Mouse (Mus musculus): Measurements from ENCODE around the gene Scamp4.
"Not testable (repeated sequence)": the region's sequence is repeated elsewhere in the genome, so short reads cannot be mapped to it uniquely, and the experiment has no call there.

Gene Scamp4

DNA sequence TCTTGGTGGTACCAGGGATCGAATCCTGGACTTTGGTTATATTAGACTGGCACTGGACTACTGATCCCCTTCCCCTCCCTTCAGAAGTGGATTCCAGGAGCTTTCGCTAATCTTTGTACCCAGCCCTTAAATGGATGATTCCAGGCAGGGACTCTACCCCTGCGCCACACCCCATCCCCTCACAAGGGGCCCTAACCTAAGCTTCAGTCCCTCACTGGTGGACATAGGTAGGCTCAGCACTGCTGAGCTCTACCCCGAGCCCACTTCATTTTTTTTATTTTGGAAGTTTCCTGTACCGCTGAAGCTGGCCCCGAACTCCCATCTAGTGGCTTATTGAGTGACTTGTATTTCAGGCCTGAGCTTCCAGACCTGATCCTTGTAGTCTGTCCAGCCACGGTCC, 692 bp downstream of the Scamp4 start:
- Histone ChIP-seq H3K27me3 (ENCODE audit: insufficient read depth, low read length) (no peaks in the 10 kb centered on the region), H3K36me3 (ENCODE audit: insufficient read depth, low read length) (peaks cover 31% of the 10 kb centered on the region), H3K9me3 (ENCODE audit: low read length) (no peaks in the 10 kb centered on the region), H3K4me3 (replicated peaks; ENCODE audit: low read length) (peak overlapping the region; percentile 92), H3K4me1 (replicated peaks; ENCODE audit: low read depth, low read length) (peaks cover 65% of the 10 kb centered on the region)
- TF ChIP-seq CTCF (conservative IDR thresholded peaks at IDR 0.05; ENCODE audit: low read length) (no peak), NANOG (IDR thresholded peaks at IDR 0.05; ENCODE audit: borderline replicate concordance, low read length) (no peak), POU5F1 (IDR thresholded peaks at IDR 0.05; ENCODE audit: borderline replicate concordance, low read length) (no peak)

GRCm38 (mm10) chr10:80604001-80604509, 1.4 kb downstream of the Scamp4 start:
- TF ChIP-seq POU5F1 (IDR thresholded peaks at IDR 0.05; ENCODE audit: borderline replicate concordance, low read length): no peak
- TF ChIP-seq NANOG (IDR thresholded peaks at IDR 0.05; ENCODE audit: borderline replicate concordance, low read length): no peak
- no peak for TF ChIP-seq CTCF (conservative IDR thresholded peaks at IDR 0.05; ENCODE audit: low read length)
- Histone ChIP-seq H3K4me1 (replicated peaks; ENCODE audit: low read depth, low read length) (peaks cover 65% of the 10 kb centered on the region), H3K27me3 (ENCODE audit: insufficient read depth, low read length) (no peaks in the 10 kb centered on the region), H3K4me3 (replicated peaks; ENCODE audit: low read length) (peak overlapping the region; percentile 92), H3K36me3 (ENCODE audit: insufficient read depth, low read length) (peaks cover 38% of the 10 kb centered on the region), H3K9me3 (ENCODE audit: low read length) (no peaks in the 10 kb centered on the region)

DNA sequence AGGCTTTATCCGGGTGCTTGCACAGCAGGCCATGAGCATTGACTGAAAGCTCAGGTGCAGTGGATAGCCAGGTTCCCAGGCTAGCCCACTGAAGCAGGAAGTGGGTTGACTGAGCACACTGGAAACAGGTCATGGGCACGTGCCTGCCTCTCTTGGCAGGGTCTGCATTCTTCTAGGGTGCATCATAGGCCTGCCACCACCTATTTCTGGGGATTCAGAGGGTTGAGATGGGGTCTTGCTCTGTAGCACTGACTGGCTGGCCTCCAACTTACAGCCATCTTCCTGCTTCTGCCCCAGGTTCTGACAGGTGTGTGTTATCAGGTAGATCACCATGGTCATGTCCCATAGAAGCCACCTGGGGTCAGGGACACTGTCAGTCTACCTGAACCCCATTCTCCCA, 2.3 kb downstream of the Scamp4 start:
- H3K27me3 ChIP-seq (ENCODE audit: insufficient read depth, low read length): no peaks in the 10 kb centered on the region
- no peak for TF ChIP-seq CTCF (conservative IDR thresholded peaks at IDR 0.05; ENCODE audit: low read length)
- no peak for TF ChIP-seq NANOG (IDR thresholded peaks at IDR 0.05; ENCODE audit: borderline replicate concordance, low read length)
- TF ChIP-seq POU5F1 (IDR thresholded peaks at IDR 0.05; ENCODE audit: borderline replicate concordance, low read length): no peak
- 0 out of 2 replicates have a peak overlapping the region, but pooled peaks have one; percentile 17 for H3K4me3 ChIP-seq (replicated peaks; ENCODE audit: low read length)
- peaks cover 73% of the 10 kb centered on the region for H3K4me1 ChIP-seq (replicated peaks; ENCODE audit: low read depth, low read length)
- no peaks in the 10 kb centered on the region for H3K9me3 ChIP-seq (ENCODE audit: low read length)
- peaks cover 47% of the 10 kb centered on the region for H3K36me3 ChIP-seq (ENCODE audit: insufficient read depth, low read length)

GRCm38 (mm10) chr10:80605721-80606120, 3.0 kb downstream of the Scamp4 start, which contains the start of gene Gm49322:
Gm49322 (plus strand) TSS chr10:80606021.
- Histone ChIP-seq H3K4me3 (replicated peaks; ENCODE audit: low read length) (peak within 1 kb of the TSS; percentile 84), H3K4me1 (replicated peaks; ENCODE audit: low read depth, low read length) (peaks cover 80% of the 10 kb centered on the region), H3K36me3 (ENCODE audit: insufficient read depth, low read length) (peaks cover 55% of the 10 kb centered on the region)
- not testable (repeated sequence) for H3K27me3 ChIP-seq (ENCODE audit: insufficient read depth, low read length); H3K9me3 ChIP-seq (ENCODE audit: low read length)

- H3K27me3 ChIP-seq (ENCODE audit: insufficient read depth, low read length): no peaks in the 10 kb centered on the region
- H3K4me3 ChIP-seq (replicated peaks; ENCODE audit: low read length): peak overlapping the region; percentile 84
- no peaks in the 10 kb centered on the region for H3K9me3 ChIP-seq (ENCODE audit: low read length)
- H3K4me1 ChIP-seq (replicated peaks; ENCODE audit: low read depth, low read length): peaks cover 86% of the 10 kb centered on the region
- H3K36me3 ChIP-seq (ENCODE audit: insufficient read depth, low read length): peaks cover 60% of the 10 kb centered on the region
- no peak for TF ChIP-seq NANOG (IDR thresholded peaks at IDR 0.05; ENCODE audit: borderline replicate concordance, low read length)
- TF ChIP-seq CTCF (conservative IDR thresholded peaks at IDR 0.05; ENCODE audit: low read length): no peak
- no peak for TF ChIP-seq POU5F1 (IDR thresholded peaks at IDR 0.05; ENCODE audit: borderline replicate concordance, low read length)
These were observed 3.6 kb downstream of the Scamp4 start for GRCm38 (mm10) chr10:80606306-80606705.

DNA sequence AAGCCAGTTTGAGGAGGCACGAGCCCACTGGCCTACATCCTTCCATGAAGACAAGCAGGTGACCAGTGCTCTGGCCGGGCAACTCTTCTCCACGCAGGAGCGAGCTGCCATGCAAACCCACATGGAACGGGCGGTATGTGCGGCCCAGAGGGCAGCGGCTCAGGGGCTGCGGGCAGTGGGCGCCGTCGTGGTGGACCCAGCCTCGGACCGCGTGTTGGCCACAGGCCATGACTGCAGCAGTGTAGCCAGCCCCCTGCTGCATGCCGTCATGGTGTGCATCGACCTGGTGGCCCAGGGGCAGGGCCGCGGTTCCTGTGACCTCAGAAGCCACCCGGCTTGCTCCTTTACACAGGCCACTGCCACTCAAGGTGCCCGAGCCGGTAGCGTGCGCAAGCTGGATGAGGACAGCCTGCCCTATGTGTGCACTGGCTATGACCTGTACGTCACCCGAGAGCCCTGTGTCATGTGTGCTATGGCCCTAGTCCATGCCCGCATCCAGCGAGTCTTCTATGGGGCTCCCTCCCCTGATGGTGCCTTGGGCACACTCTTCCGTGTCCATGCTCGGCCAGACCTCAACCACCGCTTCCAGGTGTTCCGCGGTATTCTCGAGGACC, 4.2 kb downstream of the Scamp4 start:
- peaks cover 86% of the 10 kb centered on the region for H3K4me1 ChIP-seq (replicated peaks; ENCODE audit: low read depth, low read length)
- no peaks in the 10 kb centered on the region for H3K9me3 ChIP-seq (ENCODE audit: low read length)
- TF ChIP-seq POU5F1 (IDR thresholded peaks at IDR 0.05; ENCODE audit: borderline replicate concordance, low read length) (no peak), NANOG (IDR thresholded peaks at IDR 0.05; ENCODE audit: borderline replicate concordance, low read length) (no peak), CTCF (conservative IDR thresholded peaks at IDR 0.05; ENCODE audit: low read length) (no peak)
- H3K36me3 ChIP-seq (ENCODE audit: insufficient read depth, low read length): peaks cover 66% of the 10 kb centered on the region
- no peaks in the 10 kb centered on the region for H3K27me3 ChIP-seq (ENCODE audit: insufficient read depth, low read length)
- peak overlapping the region; percentile 84 for H3K4me3 ChIP-seq (replicated peaks; ENCODE audit: low read length)

GRCm38 (mm10) chr10:80608435-80608834, 5.8 kb downstream of the Scamp4 start:
- Histone ChIP-seq H3K9me3 (ENCODE audit: low read length) (no peaks in the 10 kb centered on the region), H3K4me1 (replicated peaks; ENCODE audit: low read depth, low read length) (peaks cover 82% of the 10 kb centered on the region), H3K36me3 (ENCODE audit: insufficient read depth, low read length) (peaks cover 82% of the 10 kb centered on the region), H3K27me3 (ENCODE audit: insufficient read depth, low read length) (no peaks in the 10 kb centered on the region), H3K4me3 (replicated peaks; ENCODE audit: low read length) (peak overlapping the region; percentile 84; the same call in 1 of the 2 replicates)
- TF ChIP-seq POU5F1 (IDR thresholded peaks at IDR 0.05; ENCODE audit: borderline replicate concordance, low read length) (no peak), CTCF (conservative IDR thresholded peaks at IDR 0.05; ENCODE audit: low read length) (no peak), NANOG (IDR thresholded peaks at IDR 0.05; ENCODE audit: borderline replicate concordance, low read length) (no peak)

DNA sequence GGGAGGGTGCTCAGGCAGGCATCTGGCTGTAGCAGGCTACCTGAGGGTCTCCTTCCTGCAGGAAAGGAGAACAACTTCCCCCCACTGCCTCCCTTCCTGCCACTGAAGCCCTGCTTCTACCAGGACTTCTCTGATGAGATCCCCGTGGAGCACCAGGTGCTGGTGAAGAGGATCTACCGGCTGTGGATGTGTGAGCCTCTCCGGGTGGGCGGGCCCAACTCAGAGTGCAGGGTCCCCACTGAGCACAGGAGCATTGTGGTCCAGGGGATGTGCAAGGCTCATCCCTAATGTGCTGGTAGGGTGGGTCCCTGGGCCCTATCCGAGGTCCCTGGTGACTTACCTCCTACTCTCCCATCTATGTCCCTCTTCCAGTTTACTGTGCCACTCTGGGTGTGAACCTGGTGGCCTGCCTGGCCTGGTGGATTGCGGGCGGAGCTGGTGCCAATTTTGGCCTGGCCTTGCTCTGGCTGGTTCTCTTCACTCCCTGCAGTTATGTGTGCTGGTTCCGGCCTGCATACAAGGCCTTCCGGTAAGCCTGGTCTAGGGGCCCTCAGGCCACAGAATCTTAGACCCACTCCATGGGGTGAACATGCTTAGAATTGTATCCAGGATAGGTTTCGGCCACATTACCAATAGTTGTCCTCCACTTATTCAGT, 6.7 kb downstream of the Scamp4 start:
- peaks cover 83% of the 10 kb centered on the region for H3K36me3 ChIP-seq (ENCODE audit: insufficient read depth, low read length)
- H3K27me3 ChIP-seq (ENCODE audit: insufficient read depth, low read length): no peaks in the 10 kb centered on the region
- 0 out of 2 replicates have a peak overlapping the region, but pooled peaks have one; percentile 20 for H3K4me3 ChIP-seq (replicated peaks; ENCODE audit: low read length)
- TF ChIP-seq CTCF (conservative IDR thresholded peaks at IDR 0.05; ENCODE audit: low read length) (no peak), NANOG (IDR thresholded peaks at IDR 0.05; ENCODE audit: borderline replicate concordance, low read length) (no peak), POU5F1 (IDR thresholded peaks at IDR 0.05; ENCODE audit: borderline replicate concordance, low read length) (no peak)
- H3K9me3 ChIP-seq (ENCODE audit: low read length): no peaks in the 10 kb centered on the region
- peaks cover 82% of the 10 kb centered on the region for H3K4me1 ChIP-seq (replicated peaks; ENCODE audit: low read depth, low read length)

Measured in E14TG2a.4 (cell line).